In genomic region chr9:67265513-67265912, GRCm38 (mm10) we compare ENCODE assay signal across 8 mouse cellular contexts.
DNase-seq lines count a peak whose midpoint lies in the region; ATAC-seq and TF ChIP-seq lines count a peak whose summit lies in the region.

No protein-coding gene starts in this region.

- intact Hi-C loops in heart, postnatal 10 days (cut with DNase I), result no loop called here
- intact Hi-C loops in left cerebral cortex, postnatal 25 days (cut with DNase I), result no loop called here

- TF ChIP-seq EP300 in stomach, postnatal 0 days (optimal IDR thresholded peaks at IDR 0.05), result no peak

- DNase-seq in heart, postnatal 10 days, result no peak
- DNase-seq in neural tube, embryonic 10.5 days (ENCODE audit: extremely low spot score, low spot score), result no peak
- DNase-seq in left cerebral cortex, postnatal 25 days (ENCODE audit: low spot score in 2 of 2), result peak; percentile 42 to 50
- peak; percentile 23 for DNase-seq in stomach, postnatal 0 days (ENCODE audit: low spot score)
- no peak for DNase-seq in lung, postnatal 10 days

- no peaks in the 10 kb centered on the region for H3K9me3 ChIP-seq in heart, embryonic 13.5 days
- H3K9me3 ChIP-seq in neural tube, embryonic 13.5 days, result no peaks in the 10 kb centered on the region
- no peaks in the 10 kb centered on the region for H3K9me3 ChIP-seq in stomach, postnatal 0 days (ENCODE audit: control insufficient read depth, low read length)

- no peaks in the 10 kb centered on the region for H3K27me3 ChIP-seq in heart, embryonic 13.5 days (replicated peaks)
- H3K27me3 ChIP-seq in neural tube, embryonic 13.5 days, result no peaks in the 10 kb centered on the region
- no peaks in the 10 kb centered on the region for H3K27me3 ChIP-seq in stomach, postnatal 0 days (ENCODE audit: control insufficient read depth, insufficient read depth, low read length)

- TF ChIP-seq CTCF in stomach, postnatal 0 days (IDR thresholded peaks at IDR 0.05; ENCODE audit: low read depth), result no peak

- ATAC-seq in heart, embryonic 13.5 days (ENCODE audit: extremely low read depth, insufficient number of reproducible peaks, low FRiP score, low TSS enrichment), result no peak
- peak; percentile 47; the same call in 1 of the 2 replicates for ATAC-seq in neural tube, embryonic 13.5 days (ENCODE audit: low read depth)
- ATAC-seq in stomach, postnatal 0 days (ENCODE audit: low FRiP score, low TSS enrichment), result no peak
- ATAC-seq in megakaryocyte-erythroid progenitor cell, adult 5-6 weeks (replicated peaks; ENCODE audit: low FRiP score, low TSS enrichment, poor library complexity, severe bottlenecking), result no peak

- peaks cover 15% of the 10 kb centered on the region; the same call in 1 of the 2 replicates for H3K36me3 ChIP-seq in heart, embryonic 13.5 days
- H3K36me3 ChIP-seq in neural tube, embryonic 13.5 days, result 0 out of 2 replicates have a peak, but pooled peaks cover 3% of the 10 kb centered on the region
- no peaks in the 10 kb centered on the region for H3K36me3 ChIP-seq in stomach, postnatal 0 days (ENCODE audit: control insufficient read depth, insufficient read depth, low read length)

- H3K4me2 ChIP-seq in heart, embryonic 13.5 days, result no peak overlapping the region
- H3K4me2 ChIP-seq in neural tube, embryonic 13.5 days, result no peak overlapping the region
- no peak overlapping the region for H3K4me2 ChIP-seq in stomach, postnatal 0 days (replicated peaks; ENCODE audit: low read depth)

- H3K9ac ChIP-seq in heart, embryonic 13.5 days, result peak overlapping the region; percentile 37; the same call in 1 of the 2 replicates
- H3K9ac ChIP-seq in neural tube, embryonic 13.5 days, result no peak overlapping the region
- H3K9ac ChIP-seq in stomach, postnatal 0 days (ENCODE audit: low read length), result no peak overlapping the region

- H3K4me1 ChIP-seq in heart, embryonic 13.5 days, result peaks cover 96% of the 10 kb centered on the region
- H3K4me1 ChIP-seq in neural tube, embryonic 13.5 days (replicated peaks), result peaks cover 31% of the 10 kb centered on the region
- H3K4me1 ChIP-seq in stomach, postnatal 0 days (replicated peaks; ENCODE audit: control insufficient read depth, insufficient read depth), result peaks cover 13% of the 10 kb centered on the region; the same call in 1 of the 2 replicates

- WGBS in heart, embryonic 13.5 days, result 71% methylated on average over 11 of the region's 11 CpGs
- WGBS in neural tube, embryonic 13.5 days, result 82% methylated on average over 11 of the region's 11 CpGs
- WGBS in stomach, postnatal 0 days, result 71% methylated on average over 11 of the region's 11 CpGs

- no peak overlapping the region for H3K4me3 ChIP-seq in heart, embryonic 13.5 days
- H3K4me3 ChIP-seq in neural tube, embryonic 13.5 days, result no peak overlapping the region
- H3K4me3 ChIP-seq in stomach, postnatal 0 days (ENCODE audit: low read depth, low read length), result no peak overlapping the region

- peak overlapping the region; percentile 76 for H3K27ac ChIP-seq in heart, embryonic 13.5 days (replicated peaks)
- peak overlapping the region; percentile 68 for H3K27ac ChIP-seq in neural tube, embryonic 13.5 days (replicated peaks)
- H3K27ac ChIP-seq in stomach, postnatal 0 days (replicated peaks), result no peak overlapping the region; the same call in 1 of the 2 replicates

Comparison
In these comparisons a context has a peak if more than half of its experiments do, and no peak if none do; other contexts are left out.
1. DNase-seq: peak in left cerebral cortex, postnatal 25 days (2 of 2) and stomach, postnatal 0 days (single experiment); none in heart, postnatal 10 days (0 of 2), neural tube, embryonic 10.5 days (single experiment) and lung, postnatal 10 days (single experiment).